Mouse (Mus musculus): ENCODE data around the gene Rpl36a-ps1. TPM values are rescaled to one million over a fixed set of nuclear protein-coding genes. Genes with fewer than 3 reads are reported as not detected.

The Rpl36a-ps1 gene
- total and polyA plus RNA-seq, 2 experiments, result 1.1 TPM; not detected in 1

DNA sequence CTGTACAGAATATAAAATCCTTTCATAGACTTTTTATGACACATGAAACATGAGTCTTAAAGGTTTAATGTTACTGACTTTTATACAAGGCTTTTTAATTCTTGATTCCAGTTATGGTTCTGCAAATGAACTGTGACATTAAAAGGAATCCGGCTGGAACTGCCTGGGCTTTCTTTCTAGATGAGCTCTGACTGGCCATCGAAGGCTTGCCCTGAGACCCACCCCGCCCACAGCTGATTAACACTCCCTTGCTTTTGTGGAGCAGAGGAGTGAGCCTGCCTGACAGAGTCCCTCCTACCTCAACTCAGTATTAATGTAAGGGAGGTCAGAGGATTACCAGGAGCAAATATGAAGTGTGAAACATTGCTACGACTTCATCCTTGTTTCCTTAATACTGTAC is 22.2 kb downstream of the Rpl36a-ps1 start:
- DNase-seq (ENCODE audit: extremely low read depth, low read depth, low spot score), result no peak
- no peak for TF ChIP-seq CTCF (IDR thresholded peaks at IDR 0.05; ENCODE audit: low read depth, low read length)
- no peak for TF ChIP-seq POLR2A (IDR thresholded peaks at IDR 0.05; ENCODE audit: extremely low read depth, insufficient read depth, low read length)
- H3K79me2 ChIP-seq (ENCODE audit: control insufficient read depth, insufficient read depth, low read length), result no peaks in the 10 kb centered on the region
- no peak overlapping the region for H3K4me3 ChIP-seq (ENCODE audit: insufficient read depth, low read depth, low read length)
- H3K36me3 ChIP-seq (ENCODE audit: control insufficient read depth, insufficient read depth, low read length), result no peaks in the 10 kb centered on the region
- H3K27me3 ChIP-seq (ENCODE audit: control insufficient read depth, insufficient read depth, low read length), result no peaks in the 10 kb centered on the region; the same call in 1 of the 2 replicates
- no peaks in the 10 kb centered on the region for H3K4me1 ChIP-seq (ENCODE audit: control insufficient read depth, insufficient read depth, low read length)
- no peak overlapping the region for H3K27ac ChIP-seq (replicated peaks; ENCODE audit: insufficient read depth, low read depth, low read length)
- no peak overlapping the region for H3K9ac ChIP-seq (ENCODE audit: low read depth, low read length)
- 58% methylated on average over 4 of the region's 4 CpGs for WGBS

DNA sequence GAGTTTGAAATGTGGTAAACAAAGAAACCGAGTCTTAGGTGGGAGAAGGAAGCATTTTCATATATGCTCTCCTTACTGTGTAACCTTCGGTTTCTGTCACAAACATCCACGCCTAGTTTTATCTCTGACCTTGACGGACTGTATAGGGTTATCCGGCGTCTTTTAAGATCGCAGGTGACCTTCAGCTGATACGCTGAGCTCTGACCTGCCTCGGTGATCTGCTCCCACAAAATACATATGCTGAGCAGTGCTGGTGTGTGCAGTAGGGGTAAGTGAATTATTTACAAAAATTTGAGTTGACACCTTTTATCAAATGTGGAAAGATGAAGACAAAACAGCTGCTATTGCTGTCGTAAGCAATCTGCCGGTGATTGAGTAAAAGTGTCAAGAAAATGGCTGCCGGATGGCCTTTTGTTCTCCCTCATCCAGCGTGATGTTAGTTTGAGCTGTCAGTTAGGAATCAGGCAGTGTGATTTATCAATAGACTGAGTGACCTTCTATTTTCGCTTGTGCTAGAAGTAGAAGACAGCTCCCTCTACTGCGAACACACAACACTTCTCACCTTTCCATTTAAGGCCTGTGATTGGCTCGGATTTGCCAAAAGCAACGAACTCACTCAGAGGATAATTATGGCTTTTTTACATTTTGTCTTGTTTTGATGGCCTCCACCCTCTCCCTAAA is 35.0 kb downstream of the Rpl36a-ps1 start:
- H3K36me3 ChIP-seq (ENCODE audit: control insufficient read depth, insufficient read depth, low read length), result no peaks in the 10 kb centered on the region
- no peak for DNase-seq (ENCODE audit: extremely low read depth, low read depth, low spot score)

DNA sequence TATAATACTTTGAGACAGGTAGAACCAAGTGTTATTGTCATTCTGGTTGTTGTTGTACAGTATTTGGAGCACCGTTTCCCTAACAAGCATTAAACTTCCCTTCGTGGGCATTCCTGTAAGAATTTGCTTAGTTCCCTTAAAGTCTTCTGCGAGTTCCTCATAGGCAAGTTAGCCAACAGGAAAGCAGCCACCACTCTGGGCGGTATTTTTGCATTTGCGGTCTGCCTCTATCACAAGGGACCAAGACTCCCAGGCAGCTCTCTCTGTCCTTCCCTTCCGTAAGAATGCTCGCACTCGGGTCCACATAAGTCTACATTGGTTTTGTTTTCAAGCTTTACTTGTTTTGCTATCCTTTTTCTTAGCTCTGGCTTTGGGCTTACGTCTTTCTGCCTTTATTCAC is 37.3 kb downstream of the Rpl36a-ps1 start:
- H3K9ac ChIP-seq (ENCODE audit: low read depth, low read length), result no peak overlapping the region
- H3K4me1 ChIP-seq (ENCODE audit: control insufficient read depth, insufficient read depth, low read length), result no peaks in the 10 kb centered on the region
- H3K79me2 ChIP-seq (ENCODE audit: control insufficient read depth, insufficient read depth, low read length), result no peaks in the 10 kb centered on the region
- no peaks in the 10 kb centered on the region for H3K36me3 ChIP-seq (ENCODE audit: control insufficient read depth, insufficient read depth, low read length)
- 89% methylated on average over 9 of the region's 9 CpGs for WGBS
- no peak overlapping the region for H3K4me3 ChIP-seq (ENCODE audit: insufficient read depth, low read depth, low read length)
- no peak overlapping the region for H3K27ac ChIP-seq (replicated peaks; ENCODE audit: insufficient read depth, low read depth, low read length)
- no peak for DNase-seq (ENCODE audit: extremely low read depth, low read depth, low spot score)
- no peaks in the 10 kb centered on the region for H3K27me3 ChIP-seq (ENCODE audit: control insufficient read depth, insufficient read depth, low read length)
- TF ChIP-seq POLR2A (IDR thresholded peaks at IDR 0.05; ENCODE audit: extremely low read depth, insufficient read depth, low read length) (no peak), CTCF (IDR thresholded peaks at IDR 0.05; ENCODE audit: low read depth, low read length) (no peak)

More for the DNA sequence above, 35.0 kb downstream of the Rpl36a-ps1 start:
- Histone ChIP-seq H3K27me3 (ENCODE audit: control insufficient read depth, insufficient read depth, low read length) (no peaks in the 10 kb centered on the region), H3K79me2 (ENCODE audit: control insufficient read depth, insufficient read depth, low read length) (no peaks in the 10 kb centered on the region), H3K4me3 (ENCODE audit: insufficient read depth, low read depth, low read length) (no peak overlapping the region), H3K9ac (ENCODE audit: low read depth, low read length) (no peak overlapping the region), H3K27ac (replicated peaks; ENCODE audit: insufficient read depth, low read depth, low read length) (no peak overlapping the region), H3K4me1 (ENCODE audit: control insufficient read depth, insufficient read depth, low read length) (no peaks in the 10 kb centered on the region)
- WGBS, result 48% methylated on average over 17 of the region's 17 CpGs
- TF ChIP-seq CTCF (IDR thresholded peaks at IDR 0.05; ENCODE audit: low read depth, low read length), result no peak
- TF ChIP-seq POLR2A (IDR thresholded peaks at IDR 0.05; ENCODE audit: extremely low read depth, insufficient read depth, low read length), result no peak

DNA sequence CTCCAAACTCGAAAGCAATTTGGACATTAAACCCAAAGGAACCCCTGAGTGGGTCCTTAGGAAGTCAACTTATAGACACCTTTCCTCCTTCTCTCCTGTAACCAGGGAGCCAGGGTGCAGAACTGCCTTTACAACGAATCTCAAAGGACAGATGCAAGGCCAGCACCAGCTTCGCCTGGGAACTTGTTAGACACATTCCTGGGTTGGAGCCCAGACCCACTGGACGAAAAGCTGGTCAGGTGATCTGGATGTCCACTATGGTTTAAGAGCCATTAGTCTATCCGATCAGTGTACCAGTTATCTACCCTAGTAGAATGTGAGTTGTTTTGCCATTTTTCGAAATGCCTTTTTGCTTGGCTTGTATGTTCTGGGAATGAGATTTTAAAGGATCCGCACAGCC is 41.7 kb downstream of the Rpl36a-ps1 start:
- Histone ChIP-seq H3K4me3 (ENCODE audit: insufficient read depth, low read depth, low read length) (no peak overlapping the region), H3K27ac (replicated peaks; ENCODE audit: insufficient read depth, low read depth, low read length) (no peak overlapping the region), H3K79me2 (ENCODE audit: control insufficient read depth, insufficient read depth, low read length) (no peaks in the 10 kb centered on the region), H3K4me1 (ENCODE audit: control insufficient read depth, insufficient read depth, low read length) (no peaks in the 10 kb centered on the region), H3K9ac (ENCODE audit: low read depth, low read length) (no peak overlapping the region), H3K36me3 (ENCODE audit: control insufficient read depth, insufficient read depth, low read length) (no peaks in the 10 kb centered on the region), H3K27me3 (ENCODE audit: control insufficient read depth, insufficient read depth, low read length) (no peaks in the 10 kb centered on the region)
- no peak for DNase-seq (ENCODE audit: extremely low read depth, low read depth, low spot score)
- TF ChIP-seq CTCF (IDR thresholded peaks at IDR 0.05; ENCODE audit: low read depth, low read length) (no peak), POLR2A (IDR thresholded peaks at IDR 0.05; ENCODE audit: extremely low read depth, insufficient read depth, low read length) (no peak)
- WGBS, result 82% methylated on average over 7 of the region's 7 CpGs

DNA sequence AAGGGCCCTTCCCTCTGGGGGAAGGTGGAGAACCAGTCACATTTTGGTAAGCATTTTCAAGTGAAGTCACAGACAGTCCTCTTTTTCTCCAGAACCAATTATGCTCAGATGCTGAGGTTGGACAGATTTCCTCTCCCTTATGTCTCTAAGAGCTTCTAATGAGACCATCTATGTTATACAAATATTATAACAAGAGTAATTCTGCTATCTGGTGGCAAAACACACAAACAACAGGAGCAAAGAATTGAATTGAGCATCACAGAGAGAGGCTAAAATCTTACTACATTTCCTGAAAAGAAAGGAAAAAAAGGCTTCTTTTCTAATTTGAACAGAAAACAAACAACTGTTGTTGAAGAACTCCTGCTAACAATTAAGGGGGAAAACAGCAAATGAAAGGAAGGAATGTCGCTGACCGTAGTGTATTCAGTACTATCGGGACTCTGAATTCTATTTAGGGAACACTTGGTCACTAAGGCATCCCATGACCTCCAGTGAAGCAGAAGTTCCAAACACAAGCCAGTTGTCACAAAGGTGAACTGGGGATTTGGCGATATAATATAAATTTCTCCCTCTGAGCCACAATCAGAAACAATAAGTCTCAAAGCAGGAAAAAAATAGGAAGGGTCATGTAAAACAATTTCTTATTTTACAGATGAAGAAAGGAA is 42.4 kb downstream of the Rpl36a-ps1 start:
- Histone ChIP-seq H3K27ac (replicated peaks; ENCODE audit: insufficient read depth, low read depth, low read length) (no peak overlapping the region), H3K9ac (ENCODE audit: low read depth, low read length) (no peak overlapping the region), H3K36me3 (ENCODE audit: control insufficient read depth, insufficient read depth, low read length) (no peaks in the 10 kb centered on the region), H3K4me1 (ENCODE audit: control insufficient read depth, insufficient read depth, low read length) (no peaks in the 10 kb centered on the region), H3K4me3 (ENCODE audit: insufficient read depth, low read depth, low read length) (no peak overlapping the region), H3K27me3 (ENCODE audit: control insufficient read depth, insufficient read depth, low read length) (no peaks in the 10 kb centered on the region), H3K79me2 (ENCODE audit: control insufficient read depth, insufficient read depth, low read length) (no peaks in the 10 kb centered on the region)
- 66% methylated on average over 4 of the region's 4 CpGs for WGBS
- no peak for DNase-seq (ENCODE audit: extremely low read depth, low read depth, low spot score)
- no peak for TF ChIP-seq CTCF (IDR thresholded peaks at IDR 0.05; ENCODE audit: low read depth, low read length)
- TF ChIP-seq POLR2A (IDR thresholded peaks at IDR 0.05; ENCODE audit: extremely low read depth, insufficient read depth, low read length), result no peak

Other genes with a start within 250 kb of the Rpl36a-ps1 start
- 14.1 and 15.7 TPM in 2 replicates for gene Mzt1, start 51.8 kb upstream of the Rpl36a-ps1 start, total RNA-seq (2014; rRNA removed)
- gene Mzt1, start 51.8 kb upstream of the Rpl36a-ps1 start, polyA plus RNA-seq (2012; rRNA removed), result 4.5 and 4.9 TPM in 2 replicates
- gene Bora, start 51.9 kb upstream of the Rpl36a-ps1 start, total RNA-seq (2014; rRNA removed), result 0.55 and 0.67 TPM in 2 replicates
- 0.25 and 0.28 TPM in 2 replicates for gene Bora, start 51.9 kb upstream of the Rpl36a-ps1 start, polyA plus RNA-seq (2012; rRNA removed)
- gene Pibf1, start 105.1 kb upstream of the Rpl36a-ps1 start, total RNA-seq (2014; rRNA removed), result 6.4 and 8.3 TPM in 2 replicates
- gene Pibf1, start 105.1 kb upstream of the Rpl36a-ps1 start, polyA plus RNA-seq (2012; rRNA removed), result 0.70 and 0.97 TPM in 2 replicates
- 7.3 and 7.8 TPM in 2 replicates for gene Dis3, start 105.5 kb upstream of the Rpl36a-ps1 start, total RNA-seq (2014; rRNA removed)
- 2.0 and 2.5 TPM in 2 replicates for gene Dis3, start 105.5 kb upstream of the Rpl36a-ps1 start, polyA plus RNA-seq (2012; rRNA removed)